Mouse (Mus musculus) hindbrain, embryonic 11.5 days (tissue): Measurements from ENCODE around the gene Mrtfa. TPM values are rescaled to one million over a fixed set of nuclear protein-coding genes. Genes with fewer than 3 reads are reported as not detected.

ENCODE experiments used
- ATAC-seq: fragments of 200-750 bp; cut with Nextera tagmentation; 2 replicates; pipeline ENCODE4 v1.8.0; 2017; ENCODE audit warnings: mild to moderate bottlenecking, moderate TSS enrichment, moderate library complexity; ENCODE audit not compliant: low FRiP score
- DNase-seq: peaks from one replicate; pipeline ENCODE4 v3.0.0-alpha.2; 2015; ENCODE audit warnings: low spot score
- H3K27ac ChIP-seq: fragments of 300-500 bp; sonication (generic); 2 replicates; pipeline ENCODE4 v1.5.1; 2014; ENCODE audit warnings: mild to moderate bottlenecking, low read depth, low read length
- H3K27me3 ChIP-seq: fragments of 300-500 bp; sonication (generic); 2 replicates; pipeline ENCODE4 v1.6.1; 2014; ENCODE audit warnings: mild to moderate bottlenecking, low read length, moderate library complexity, mixed read lengths; ENCODE audit not compliant: control insufficient read depth, insufficient read depth
- H3K36me3 ChIP-seq: fragments of 300-500 bp; sonication (generic); 2 replicates; pipeline ENCODE4 v1.6.1; 2014; ENCODE audit warnings: mild to moderate bottlenecking, low read length, moderate library complexity, mixed read lengths; ENCODE audit not compliant: control insufficient read depth, insufficient read depth
- H3K4me1 ChIP-seq: fragments of 300-500 bp; sonication (generic); replicated peaks from 2 replicates; pipeline ENCODE4 v1.6.1; 2014; ENCODE audit warnings: low read length, mixed read lengths; ENCODE audit not compliant: control insufficient read depth, insufficient read depth
- H3K4me2 ChIP-seq: fragments of 300-500 bp; sonication (generic); replicated peaks from 2 replicates; pipeline ENCODE4 v1.6.1; 2014; ENCODE audit warnings: mild to moderate bottlenecking, low read depth, low read length
- H3K4me3 ChIP-seq: fragments of 300-500 bp; sonication (generic); 2 replicates; pipeline ENCODE4 v1.5.1; 2014; ENCODE audit warnings: low read depth, low read length
- H3K9ac ChIP-seq: fragments of 300-500 bp; sonication (generic); 2 replicates; pipeline ENCODE4 v1.6.1; 2014; ENCODE audit warnings: low read depth, low read length
- H3K9me3 ChIP-seq: fragments of 300-500 bp; sonication (generic); 2 replicates; pipeline ENCODE4 v1.6.1; 2016; ENCODE audit warnings: low read length; ENCODE audit not compliant: control insufficient read depth
- WGBS: fragments of 180-500 bp; shearing (Covaris S2); extraction: QIAGEN DNeasy Blood & Tissue Kit; methylation state at CpG from one replicate; pipeline ENCODE4 v1.1.7; 2014; 5-methylcytosine and 5-hydroxymethylcytosine counted together
- polyA plus RNA-seq: library from polyadenylated mRNA; unstranded; fragments of >200 nt; fragmentation: Nextera tagmentation; extraction: Ambion mirVana; gene quantifications from 2 replicates; pipeline ENCODE4 v1.2.1, GENCODE M21; 2014

The Mrtfa gene
- polyA plus RNA-seq, 1 experiment from 2014 or later = 31.9 TPM

- Histone ChIP-seq H3K36me3 (no peaks in the 10 kb centered on the region), H3K4me2 (no peak overlapping the region), H3K4me1 (no peaks in the 10 kb centered on the region), H3K9me3 (no peaks in the 10 kb centered on the region), H3K27me3 (no peaks in the 10 kb centered on the region), H3K27ac (no peak overlapping the region), H3K4me3 (no peak overlapping the region), H3K9ac (no peak overlapping the region)
- DNase-seq = no peak
- ATAC-seq = no peak
- WGBS = 93% methylated on average over 5 of the region's 5 CpGs
Observed at GRCm38 (mm10) chr15:81068641-81069381, 121.7 kb downstream of the Mrtfa start.

DNA sequence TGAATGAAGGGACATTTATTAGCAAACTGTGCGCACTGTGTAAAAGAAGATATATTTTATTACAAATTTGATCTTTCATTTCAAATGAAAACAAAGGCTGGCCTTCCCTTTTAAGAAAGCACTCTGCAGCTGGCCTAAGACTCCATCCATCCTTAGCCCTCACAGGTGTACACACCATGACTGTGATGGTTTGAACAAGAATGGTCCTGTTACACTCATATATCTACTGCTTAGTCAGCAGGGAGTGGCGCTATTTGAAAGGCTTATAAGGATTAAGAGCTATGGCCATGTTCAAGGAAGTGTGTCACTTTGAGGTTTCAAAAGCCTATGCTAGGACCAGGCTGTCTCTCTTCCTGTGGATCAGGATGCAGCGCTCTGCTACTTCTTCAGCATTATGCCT is 122.8 kb downstream of the Mrtfa start:
- Histone ChIP-seq H3K27me3 (no peaks in the 10 kb centered on the region), H3K4me3 (no peak overlapping the region), H3K9me3 (no peaks in the 10 kb centered on the region), H3K4me1 (peaks cover under 1% of the 10 kb centered on the region; the same call in 1 of the 2 replicates), H3K9ac (no peak overlapping the region), H3K4me2 (no peak overlapping the region), H3K27ac (no peak overlapping the region), H3K36me3 (no peaks in the 10 kb centered on the region)
- no peak for ATAC-seq
- no peak for DNase-seq
- WGBS = 97% methylated on average over 3 of the region's 3 CpGs

- Histone ChIP-seq H3K27ac (no peak overlapping the region), H3K4me1 (peaks cover 8% of the 10 kb centered on the region; the same call in 1 of the 2 replicates)
Observed at GRCm38 (mm10) chr15:81066976-81067375, 123.6 kb downstream of the Mrtfa start.

DNA sequence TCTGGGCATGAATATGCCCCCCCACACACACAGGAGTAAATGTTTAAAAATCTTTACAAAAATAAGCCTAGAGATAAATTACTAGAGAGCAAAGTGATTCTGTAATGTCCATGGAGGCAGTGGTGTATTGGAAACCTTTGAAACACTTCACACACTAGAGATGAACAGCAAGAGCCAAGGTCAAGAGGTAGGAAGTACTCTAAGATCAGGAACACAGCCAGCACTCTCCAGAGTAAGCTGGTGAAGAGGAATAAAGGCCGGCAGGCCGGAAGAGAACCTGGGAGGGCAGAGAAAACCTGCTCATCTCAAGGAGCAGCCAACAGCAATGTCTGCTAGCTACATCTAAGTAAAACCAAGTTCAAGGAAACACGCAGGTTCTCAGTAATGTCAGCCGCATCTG is 125.9 kb downstream of the Mrtfa start:
- Histone ChIP-seq H3K27ac (no peak overlapping the region), H3K4me1 (peaks cover 8% of the 10 kb centered on the region; the same call in 1 of the 2 replicates), H3K4me3 (no peak overlapping the region), H3K9me3 (no peaks in the 10 kb centered on the region), H3K9ac (no peak overlapping the region), H3K36me3 (no peaks in the 10 kb centered on the region), H3K4me2 (no peak overlapping the region), H3K27me3 (no peaks in the 10 kb centered on the region)
- 96% methylated on average over 4 of the region's 4 CpGs for WGBS
- DNase-seq (no peak), ATAC-seq (no peak)

More at GRCm38 (mm10) chr15:81066976-81067375, 123.6 kb downstream of the Mrtfa start:
- ATAC-seq (no peak), DNase-seq (no peak)
- no peaks in the 10 kb centered on the region for H3K36me3 ChIP-seq
- no peak overlapping the region for H3K9ac ChIP-seq
- no peak overlapping the region for H3K4me3 ChIP-seq
- H3K9me3 ChIP-seq = no peaks in the 10 kb centered on the region
- no peak overlapping the region for H3K4me2 ChIP-seq
- H3K27me3 ChIP-seq = no peaks in the 10 kb centered on the region
- WGBS = 90% methylated on average over 5 of the region's 5 CpGs

DNA sequence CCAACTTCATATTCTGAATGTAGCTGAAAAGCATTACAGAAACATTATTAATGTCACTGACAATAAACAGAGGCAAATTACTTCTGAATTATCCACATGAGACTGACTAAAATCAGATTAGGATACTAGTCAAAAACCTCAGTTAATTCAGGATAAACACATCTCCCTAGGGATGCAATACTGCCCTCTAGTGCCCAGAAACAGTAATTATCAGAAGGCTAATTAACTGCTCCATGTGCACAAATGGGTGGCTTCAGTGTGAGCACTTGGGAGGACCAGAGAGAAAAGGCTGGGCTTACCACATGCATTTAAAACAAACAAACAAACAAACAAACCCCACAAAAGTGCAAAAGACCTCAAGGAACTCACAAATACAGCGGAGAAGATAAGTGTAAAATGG is 126.4 kb downstream of the Mrtfa start:
- no peak overlapping the region for H3K27ac ChIP-seq
- no peak overlapping the region for H3K4me3 ChIP-seq
- no peak overlapping the region for H3K4me2 ChIP-seq
- WGBS = 41% methylated on average over 1 of the region's 1 CpGs
- H3K27me3 ChIP-seq = no peaks in the 10 kb centered on the region
- peaks cover 8% of the 10 kb centered on the region; the same call in 1 of the 2 replicates for H3K4me1 ChIP-seq
- no peak overlapping the region for H3K9ac ChIP-seq
- H3K9me3 ChIP-seq = no peaks in the 10 kb centered on the region
- DNase-seq = peak; percentile 60
- no peaks in the 10 kb centered on the region for H3K36me3 ChIP-seq
- ATAC-seq = no peak

- Histone ChIP-seq H3K27ac (no peak overlapping the region), H3K4me2 (no peak overlapping the region), H3K4me1 (peaks cover 8% of the 10 kb centered on the region; the same call in 1 of the 2 replicates), H3K9me3 (no peaks in the 10 kb centered on the region), H3K36me3 (no peaks in the 10 kb centered on the region), H3K4me3 (no peak overlapping the region), H3K9ac (no peak overlapping the region), H3K27me3 (no peaks in the 10 kb centered on the region)
- ATAC-seq (no peak), DNase-seq (no peak)
- WGBS = 57% methylated on average over 8 of the region's 8 CpGs
Observed at GRCm38 (mm10) chr15:81062616-81063015, 127.9 kb downstream of the Mrtfa start.

DNA sequence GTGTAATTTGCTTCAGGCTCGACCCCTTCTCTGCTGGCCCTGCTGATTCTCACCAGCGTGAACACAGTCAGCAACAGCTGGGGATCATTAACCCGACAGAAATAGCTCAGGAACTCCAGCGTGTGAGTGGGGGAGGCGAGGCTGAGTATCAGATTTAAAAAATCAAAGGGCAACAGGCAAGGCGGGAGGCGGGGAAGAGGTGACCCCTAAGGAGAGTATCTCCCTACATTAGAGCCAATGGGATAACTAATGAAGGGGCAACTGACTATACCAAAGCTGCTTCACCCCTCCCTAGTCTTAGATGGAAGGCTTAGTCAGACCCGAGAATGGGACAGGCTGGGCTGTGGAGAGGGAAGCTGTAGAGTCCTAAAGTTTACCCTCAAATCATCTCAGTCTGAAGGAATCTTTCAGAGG is 128.4 kb downstream of the Mrtfa start:
- Histone ChIP-seq H3K4me3 (no peak overlapping the region), H3K27me3 (no peaks in the 10 kb centered on the region), H3K9ac (no peak overlapping the region), H3K27ac (no peak overlapping the region), H3K4me2 (no peak overlapping the region), H3K36me3 (no peaks in the 10 kb centered on the region), H3K9me3 (no peaks in the 10 kb centered on the region), H3K4me1 (peaks cover 8% of the 10 kb centered on the region; the same call in 1 of the 2 replicates)
- peak; percentile 45 for DNase-seq
- WGBS = 30% methylated on average over 8 of the region's 8 CpGs
- ATAC-seq = no peak

DNA sequence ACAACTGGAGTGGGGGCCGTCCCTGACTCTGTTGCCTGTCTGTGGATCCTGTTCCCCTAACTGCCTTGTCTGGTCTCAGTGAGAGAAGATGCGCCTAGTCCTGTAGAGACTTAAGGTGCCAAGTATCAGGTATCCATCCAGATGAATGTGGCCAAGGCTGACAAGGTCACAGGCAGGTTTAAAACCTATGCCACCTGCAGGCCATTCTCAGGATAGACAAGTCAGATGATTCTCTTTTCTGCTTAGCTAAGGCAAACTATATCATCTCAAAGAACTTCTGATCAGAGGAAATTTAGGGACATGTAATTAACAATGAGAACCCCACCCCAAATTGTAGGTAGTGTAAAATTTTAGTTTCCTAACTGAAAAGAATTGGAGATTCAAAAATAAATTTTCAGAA is 129.6 kb downstream of the Mrtfa start:
- H3K4me2 ChIP-seq = no peak overlapping the region
- no peak overlapping the region for H3K4me3 ChIP-seq
- H3K9me3 ChIP-seq = no peaks in the 10 kb centered on the region
- H3K36me3 ChIP-seq = no peaks in the 10 kb centered on the region
- H3K4me1 ChIP-seq = peaks cover 8% of the 10 kb centered on the region; the same call in 1 of the 2 replicates
- WGBS = 93% methylated on average over 2 of the region's 2 CpGs
- no peak overlapping the region for H3K9ac ChIP-seq
- no peak for DNase-seq
- H3K27ac ChIP-seq = no peak overlapping the region
- no peaks in the 10 kb centered on the region for H3K27me3 ChIP-seq
- ATAC-seq = no peak

DNA sequence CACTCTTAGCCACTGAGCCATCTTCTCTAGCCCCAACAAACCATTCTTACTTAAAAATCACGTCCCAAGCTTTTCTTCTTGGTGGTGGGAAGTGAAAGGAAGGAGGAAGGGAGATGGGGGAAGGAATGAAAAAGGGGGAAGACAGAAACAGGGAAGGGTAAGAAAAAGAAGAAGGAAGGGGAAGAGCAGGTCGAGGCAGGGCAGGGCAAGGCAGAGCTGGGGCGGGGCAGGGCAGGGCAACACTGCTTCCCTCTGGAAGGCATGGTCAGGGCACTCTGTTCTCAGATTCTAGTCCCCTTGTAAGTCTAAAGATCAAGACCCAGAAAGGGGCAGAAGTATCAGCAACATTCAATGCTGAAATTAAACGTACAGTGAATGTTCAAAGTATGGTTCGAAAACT is 132.8 kb downstream of the Mrtfa start:
- Histone ChIP-seq H3K4me1 (peaks cover 7% of the 10 kb centered on the region; the same call in 1 of the 2 replicates), H3K9ac (no peak overlapping the region), H3K27ac (no peak overlapping the region), H3K4me3 (no peak overlapping the region), H3K36me3 (no peaks in the 10 kb centered on the region), H3K9me3 (no peaks in the 10 kb centered on the region), H3K27me3 (no peaks in the 10 kb centered on the region), H3K4me2 (no peak overlapping the region)
- no peak for DNase-seq
- ATAC-seq = no peak
- 95% methylated on average over 5 of the region's 5 CpGs for whole genome bisulfite sequencing
